In the genomic region with DNA sequence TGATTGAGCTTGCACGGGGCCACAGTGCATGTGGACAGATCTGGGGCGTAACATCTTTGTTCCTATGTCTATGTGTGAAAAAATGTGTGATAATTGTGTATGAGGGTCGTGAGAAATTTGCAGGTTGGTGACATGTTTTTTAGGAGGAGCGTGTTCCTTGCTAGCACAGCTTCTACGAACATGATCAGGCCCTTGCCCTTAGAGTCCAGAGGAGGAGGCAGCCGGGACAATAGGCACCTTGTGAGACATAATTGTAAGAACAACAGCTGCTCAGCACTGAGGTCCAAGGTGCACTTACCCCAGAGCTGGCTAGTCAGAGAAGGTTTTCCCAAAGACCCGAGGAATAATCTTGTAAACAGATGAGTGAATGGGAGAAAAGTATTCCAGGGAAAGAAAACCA, we compare ENCODE assay signal across 9 mouse cellular contexts. TPM values are rescaled to one million over a fixed set of nuclear protein-coding genes. Genes with fewer than 3 reads are reported as not detected.
DNase-seq lines count a peak whose midpoint lies in the region; ATAC-seq and TF ChIP-seq lines count a peak whose summit lies in the region.
"Had no signal": no experiment of that assay in that cellular context is flagged by ENCODE, and none has a peak within 500 bp of the region (broad histone marks: within the 10 kb centered on the region; RNA-seq: fewer than 3 reads in every experiment).

No protein-coding gene starts in this region.

- TF ChIP-seq EP300 in stomach, postnatal 0 days (optimal IDR thresholded peaks at IDR 0.05), result no peak

- no peak overlapping the region for H3K27ac ChIP-seq in hindbrain, embryonic 16.5 days (ENCODE audit: low read depth, low read length)
- no peak overlapping the region for H3K27ac ChIP-seq in limb, embryonic 14.5 days (replicated peaks; ENCODE audit: low read depth, low read length)
- no peak overlapping the region for H3K27ac ChIP-seq in stomach, postnatal 0 days (replicated peaks)
- H3K27ac ChIP-seq in cerebellum, adult 2 months (ENCODE audit: insufficient read depth, low read length), result no peak overlapping the region
- H3K27ac ChIP-seq: macrophage had no signal

- H3K4me1 ChIP-seq in hindbrain, embryonic 16.5 days (ENCODE audit: control insufficient read depth, insufficient read depth, low read depth, low read length), result peaks cover 14% of the 10 kb centered on the region
- H3K4me1 ChIP-seq in limb, embryonic 14.5 days (ENCODE audit: control insufficient read depth, insufficient read depth, low read length), result peaks cover 11% of the 10 kb centered on the region
- no peaks in the 10 kb centered on the region for H3K4me1 ChIP-seq in stomach, postnatal 0 days (replicated peaks; ENCODE audit: control insufficient read depth, insufficient read depth)
- peaks cover 7% of the 10 kb centered on the region for H3K4me1 ChIP-seq in cerebellum, adult 2 months (ENCODE audit: control insufficient read depth, insufficient read depth, low read length)

- no peak for ATAC-seq in hindbrain, embryonic 16.5 days
- no peak for ATAC-seq in limb, embryonic 14.5 days (ENCODE audit: low FRiP score, low read depth)
- ATAC-seq in stomach, postnatal 0 days (ENCODE audit: low FRiP score, low TSS enrichment), result peak; percentile 38; the same call in 1 of the 2 replicates

- no peaks in the 10 kb centered on the region for H3K27me3 ChIP-seq in hindbrain, embryonic 16.5 days (replicated peaks; ENCODE audit: control insufficient read depth, insufficient read depth, low read length)
- H3K27me3 ChIP-seq in limb, embryonic 14.5 days (ENCODE audit: control insufficient read depth, insufficient read depth, low read length), result no peaks in the 10 kb centered on the region
- no peaks in the 10 kb centered on the region for H3K27me3 ChIP-seq in stomach, postnatal 0 days (ENCODE audit: control insufficient read depth, insufficient read depth, low read length)
- no peaks in the 10 kb centered on the region for H3K27me3 ChIP-seq in cerebellum, adult 2 months (ENCODE audit: control insufficient read depth, insufficient read depth, low read length)

- H3K4me2 ChIP-seq in hindbrain, embryonic 16.5 days (ENCODE audit: low read length), result peak overlapping the region; percentile 86
- H3K4me2 ChIP-seq in limb, embryonic 14.5 days (replicated peaks; ENCODE audit: low read depth, low read length, severe bottlenecking), result peak overlapping the region; percentile 82
- H3K4me2 ChIP-seq in stomach, postnatal 0 days (replicated peaks; ENCODE audit: low read depth), result peak overlapping the region; percentile 86

- H3K9ac ChIP-seq in hindbrain, embryonic 16.5 days (ENCODE audit: low read depth, low read length), result peak overlapping the region; percentile 91; the same call in 1 of the 2 replicates
- no peak overlapping the region for H3K9ac ChIP-seq in limb, embryonic 14.5 days (ENCODE audit: low read depth, low read length, severe bottlenecking)
- peak overlapping the region; percentile 90; the same call in 1 of the 2 replicates for H3K9ac ChIP-seq in stomach, postnatal 0 days (ENCODE audit: low read length)

- 50% methylated on average over 7 of the region's 7 CpGs for WGBS in hindbrain, embryonic 16.5 days
- 43% methylated on average over 7 of the region's 7 CpGs for WGBS in limb, embryonic 14.5 days
- 39% methylated on average over 7 of the region's 7 CpGs for WGBS in stomach, postnatal 0 days
- WGBS in cerebellum, adult 2 months, result 72% methylated on average over 7 of the region's 7 CpGs

- H3K9me3 ChIP-seq in hindbrain, embryonic 16.5 days (ENCODE audit: control insufficient read depth, low read length), result no peaks in the 10 kb centered on the region
- no peaks in the 10 kb centered on the region for H3K9me3 ChIP-seq in limb, embryonic 14.5 days (ENCODE audit: control insufficient read depth, low read length)
- no peaks in the 10 kb centered on the region for H3K9me3 ChIP-seq in stomach, postnatal 0 days (ENCODE audit: control insufficient read depth, low read length)

- peak; percentile 21 for DNase-seq in retina, postnatal 1 day
- no peak for DNase-seq in retina, embryonic 14.5 days (ENCODE audit: low spot score)
- DNase-seq in limb, embryonic 14.5 days (ENCODE audit: low spot score), result no peak
- DNase-seq in stomach, postnatal 0 days (ENCODE audit: low spot score), result peak; percentile 34
- DNase-seq in gastrocnemius, adult 18-20 months (ENCODE audit: low spot score), result no peak
- no peak for DNase-seq in MN1 (ENCODE audit: low spot score)
- DNase-seq in cerebellum, adult 2 months, result no peak

- TF ChIP-seq CTCF in stomach, postnatal 0 days (IDR thresholded peaks at IDR 0.05; ENCODE audit: low read depth), result no peak
- no peak for TF ChIP-seq CTCF in cerebellum, adult 2 months (IDR thresholded peaks at IDR 0.05; ENCODE audit: borderline replicate concordance, insufficient read depth, low read depth, low read length)

- H3K4me3 ChIP-seq in hindbrain, embryonic 16.5 days (ENCODE audit: low read length), result peak overlapping the region; percentile 91
- no peak overlapping the region for H3K4me3 ChIP-seq in limb, embryonic 14.5 days (replicated peaks; ENCODE audit: low read length)
- peak overlapping the region; percentile 86 for H3K4me3 ChIP-seq in stomach, postnatal 0 days (ENCODE audit: low read depth, low read length)
- no peak overlapping the region for H3K4me3 ChIP-seq in cerebellum, adult 2 months (replicated peaks; ENCODE audit: insufficient read depth, low read depth, low read length)

- no peaks in the 10 kb centered on the region for H3K36me3 ChIP-seq in hindbrain, embryonic 16.5 days (ENCODE audit: control insufficient read depth, insufficient read depth, low read length)
- no peaks in the 10 kb centered on the region for H3K36me3 ChIP-seq in limb, embryonic 14.5 days (ENCODE audit: control insufficient read depth, insufficient read depth, low read length)
- no peaks in the 10 kb centered on the region for H3K36me3 ChIP-seq in stomach, postnatal 0 days (ENCODE audit: control insufficient read depth, insufficient read depth, low read length)

- no peak for TF ChIP-seq POLR2A in limb, embryonic 14.5 days (IDR thresholded peaks at IDR 0.05; ENCODE audit: borderline replicate concordance, extremely low read depth, insufficient read depth, insufficient read length)
- TF ChIP-seq POLR2A in cerebellum, adult 2 months (IDR thresholded peaks at IDR 0.05; ENCODE audit: borderline replicate concordance, insufficient read depth, low read length), result no peak

RNA-seq across cellular contexts. Expression of a gene that starts 0.6 kb away (rescaled TPM):
- polyA plus RNA-seq in hindbrain, embryonic 16.5 days (2015; fragmentation: Nextera tagmentation; extraction: Ambion mirVana), result 18.3 and 19.6 TPM in 2 replicates
- 21.6 and 23.2 TPM in 2 replicates for polyA plus RNA-seq in limb, embryonic 14.5 days (2012; rRNA removed)
- 25.4 and 29.4 TPM in 2 replicates for polyA plus RNA-seq in limb, embryonic 14.5 days (2014; fragmentation: Nextera tagmentation; extraction: Ambion mirVana)
- polyA plus RNA-seq in stomach, postnatal 0 days (2015; fragmentation: Nextera tagmentation; extraction: Ambion mirVana), result 26.2 and 26.4 TPM in 2 replicates
- total RNA-seq in gastrocnemius, adult 18-20 months (2021), result 10 to 100 TPM; 14.3 to 15.3 TPM
- polyA plus RNA-seq in cerebellum, adult 2 months (2012; rRNA removed), result 7.3 and 7.9 TPM in 2 replicates

Comparison
In these comparisons a context has a peak if more than half of its experiments do, and no peak if none do; other contexts are left out.
1. DNase-seq: peak in retina, postnatal 1 day (single experiment) and stomach, postnatal 0 days (single experiment); none in retina, embryonic 14.5 days (single experiment), limb, embryonic 14.5 days (single experiment), gastrocnemius, adult 18-20 months (single experiment), MN1 (single experiment) and cerebellum, adult 2 months (0 of 2).
2. H3K4me3 ChIP-seq: peak in hindbrain, embryonic 16.5 days (single experiment) and stomach, postnatal 0 days (single experiment); none in limb, embryonic 14.5 days (single experiment) and cerebellum, adult 2 months (single experiment).
3. Peak in every context shown above with its lines, with median percentiles within 50 percentile points of each other: H3K4me2 ChIP-seq.